Mouse (Mus musculus) naive thymus-derived CD4-positive, alpha-beta T cell, adult 2 months (primary cell): ENCODE measurements around the gene Pnp2.
"Not testable (repeated sequence)": the region's sequence is repeated elsewhere in the genome, so short reads cannot be mapped to it uniquely, and the experiment has no call there.

Experiments used
- DNase-seq: peaks from one replicate; pipeline ENCODE4 v3.0.0-alpha.2; 2011; ENCODE audit warnings: low read depth

The Pnp2 gene

DNA sequence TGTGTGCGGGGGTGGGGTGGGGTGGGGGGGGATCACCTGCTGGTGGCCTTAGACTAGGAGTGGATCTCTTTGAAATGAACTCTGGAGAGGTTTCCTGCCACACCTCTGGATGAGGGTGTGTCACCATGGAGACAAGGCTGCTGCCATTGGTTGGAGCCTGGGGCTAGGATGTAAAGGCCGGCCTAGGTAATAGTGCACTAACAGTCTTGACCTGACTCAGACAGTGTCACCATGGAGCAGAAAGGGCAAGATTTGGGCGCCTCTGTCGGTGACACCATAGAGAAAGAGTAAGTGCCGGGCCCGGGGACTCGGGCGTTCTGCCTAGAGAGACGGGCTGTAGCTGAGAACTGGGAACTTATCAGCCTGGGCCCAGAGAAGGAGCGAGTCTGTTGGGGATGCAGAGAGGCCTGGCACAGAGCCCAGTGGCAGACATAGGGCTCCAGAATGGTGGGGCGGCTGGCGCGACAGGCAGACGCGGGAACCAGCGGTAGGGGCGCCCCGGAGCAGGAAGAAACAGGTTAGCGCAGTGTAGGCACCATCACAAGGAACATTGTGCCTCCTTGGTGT is at the start of gene Pnp2:
TSS of gene Pnp2 (plus strand) at position 51 of the 567 bp plus-strand sequence.
- peak; percentile 48 for DNase-seq

DNA sequence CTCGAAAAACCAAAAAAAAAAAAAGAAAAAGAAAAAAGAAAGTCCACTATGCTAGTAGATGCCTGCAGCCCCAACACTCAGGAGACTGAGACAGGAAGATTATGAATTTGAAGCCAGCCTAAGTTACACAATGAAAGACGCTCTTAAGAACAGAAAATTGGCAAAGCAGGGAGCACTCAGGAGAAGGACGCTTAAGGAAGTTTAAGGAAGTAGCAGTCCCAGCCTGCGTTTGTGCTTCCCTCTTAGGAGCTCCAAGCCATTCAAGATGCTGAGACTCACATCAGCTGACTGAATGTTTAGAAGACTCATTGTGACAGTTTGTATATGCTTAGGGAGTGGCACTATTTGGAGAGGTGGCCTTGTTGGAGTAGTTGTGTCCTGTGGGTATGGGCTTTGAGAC is 47.7 kb upstream of the Pnp2 start:
- DNase-seq, result no peak

DNA sequence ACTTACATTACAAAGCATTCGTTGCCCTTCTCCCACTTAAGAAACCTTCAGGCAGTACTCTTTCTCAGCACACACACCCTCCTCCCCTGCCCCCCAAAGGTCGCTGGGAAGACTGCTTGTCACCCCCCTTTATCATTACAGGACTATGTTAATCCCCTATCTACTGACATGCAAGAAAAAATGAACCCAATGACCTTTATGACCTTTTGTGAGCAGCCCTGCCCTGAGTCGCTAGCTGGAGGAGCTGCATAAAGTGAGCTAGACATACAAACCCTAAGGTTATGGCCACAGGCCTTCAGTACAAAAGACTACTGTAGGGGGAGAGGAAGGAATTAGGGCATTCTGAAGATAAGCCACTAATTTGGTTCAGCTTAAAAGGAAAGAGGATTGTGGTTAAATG is 44.4 kb upstream of the Pnp2 start:
- DNase-seq, result no peak

DNA sequence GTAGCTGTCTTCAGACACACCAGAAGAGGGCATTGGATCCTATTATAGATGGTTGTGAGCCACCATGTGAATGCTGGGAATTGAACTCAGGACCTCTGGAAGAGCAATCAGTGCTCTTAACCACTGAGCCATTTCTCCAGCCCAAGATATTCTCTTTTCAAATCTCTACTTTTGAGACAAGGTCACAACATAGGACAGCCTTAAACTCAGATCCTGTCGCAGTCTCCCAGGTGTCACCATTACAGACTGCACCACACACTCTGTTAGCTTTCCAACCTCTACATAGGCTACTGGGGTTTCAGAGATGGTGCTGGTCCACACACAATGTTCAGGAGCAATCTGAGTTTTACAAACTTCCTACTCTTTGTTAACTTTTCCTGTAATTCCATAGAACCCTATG is 32.4 kb upstream of the Pnp2 start:
- not testable (repeated sequence) for DNase-seq

DNA sequence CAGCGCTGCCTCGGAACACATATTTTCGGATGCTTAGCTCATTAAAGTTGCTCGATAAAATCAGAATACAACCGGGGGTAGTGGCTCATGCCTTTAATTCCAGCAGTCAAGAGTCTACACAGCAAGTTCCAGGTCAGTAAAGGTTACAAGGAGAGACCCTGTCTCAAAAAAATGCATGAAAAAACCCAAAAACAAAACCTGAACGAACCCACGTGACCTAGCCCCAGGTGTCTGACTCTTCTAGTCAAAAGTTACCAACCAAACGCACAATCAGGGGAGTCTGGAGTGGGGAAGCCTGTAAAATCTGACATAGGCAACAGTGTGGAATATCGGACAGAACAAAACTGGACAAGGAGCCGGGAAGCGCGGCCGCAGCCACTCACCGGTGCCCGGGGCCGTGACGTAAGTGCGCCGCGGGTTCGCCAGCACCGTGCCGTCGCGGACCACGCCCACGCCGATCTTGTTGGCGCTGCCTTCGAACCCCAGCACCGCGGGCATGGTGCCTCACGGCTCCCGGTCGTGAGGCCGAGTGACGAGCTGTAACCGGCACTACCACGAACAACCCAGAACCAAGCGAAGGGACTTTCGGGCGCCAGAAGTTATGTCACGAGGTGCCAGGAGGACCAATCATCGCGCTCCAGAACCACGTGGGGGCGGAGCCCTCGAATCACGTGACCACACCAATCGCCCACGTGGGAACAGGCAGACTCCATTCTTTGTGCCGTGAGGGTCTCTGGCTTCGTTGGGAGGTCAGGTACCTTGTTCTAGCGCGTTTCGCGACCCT is 31.3 kb upstream of the Pnp2 start, which contains the start of the genes Osgep and Apex1:
TSS of gene Osgep (minus strand) at position 613 of the 784 bp plus-strand sequence.
TSS of gene Apex1 (plus strand) at position 688 of the 784 bp plus-strand sequence.
- peak; percentile 99 for DNase-seq

DNA sequence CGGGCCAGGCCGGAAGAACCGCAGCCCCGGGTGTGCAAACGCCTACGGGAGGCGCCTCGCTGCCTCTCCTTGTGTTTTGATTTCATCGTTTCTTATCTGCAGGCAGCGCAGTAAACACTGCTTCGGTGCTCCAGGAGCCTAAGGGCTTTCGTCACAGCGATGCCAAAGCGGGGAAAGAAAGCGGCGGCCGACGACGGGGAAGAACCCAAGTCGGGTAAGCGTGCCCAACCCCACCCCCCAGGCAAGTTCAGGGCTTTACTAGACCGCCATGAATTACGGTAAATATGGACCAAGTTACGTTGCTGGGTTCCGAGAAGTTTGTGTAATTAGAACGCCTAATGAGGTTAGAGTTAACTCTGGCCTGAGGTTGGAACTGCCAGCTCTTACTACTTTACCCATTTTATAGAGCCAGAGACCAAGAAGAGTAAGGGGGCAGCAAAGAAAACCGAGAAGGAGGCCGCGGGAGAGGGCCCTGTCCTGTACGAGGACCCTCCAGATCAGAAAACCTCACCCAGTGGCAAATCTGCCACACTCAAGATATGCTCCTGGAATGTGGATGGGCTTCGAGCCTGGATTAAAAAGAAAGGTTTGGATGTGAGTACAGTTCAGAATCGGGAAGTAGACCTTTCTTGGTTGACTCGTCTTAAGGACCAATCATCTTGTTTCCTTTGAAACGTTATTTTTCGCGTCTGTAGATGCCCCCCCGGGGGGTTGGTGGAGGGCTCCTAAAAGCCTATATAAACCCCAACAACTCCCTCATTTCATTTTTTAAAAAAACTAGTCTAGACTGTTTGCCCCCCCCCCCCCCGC is 30.5 kb upstream of the Pnp2 start:
- DNase-seq, result no peak

DNA sequence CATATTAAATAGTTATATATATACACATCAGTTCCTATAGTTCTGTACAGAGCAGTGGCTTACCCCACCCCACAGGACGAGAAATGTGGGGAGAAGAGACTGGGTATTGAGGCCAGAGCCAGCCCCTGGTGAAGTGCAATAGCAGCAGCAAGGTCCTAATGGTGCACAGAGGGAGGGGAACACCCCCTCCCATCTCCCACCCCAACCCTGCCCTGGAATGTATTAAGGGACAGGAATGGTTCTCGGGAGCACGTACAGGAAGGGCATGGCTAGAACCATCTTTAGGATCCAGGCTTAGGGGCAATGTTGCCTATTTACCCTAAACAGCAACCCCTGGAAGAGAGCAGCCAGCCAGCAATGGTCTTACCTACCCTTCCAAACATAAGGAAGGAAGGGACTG is 28.4 kb upstream of the Pnp2 start:
- DNase-seq, result peak; percentile 13

DNA sequence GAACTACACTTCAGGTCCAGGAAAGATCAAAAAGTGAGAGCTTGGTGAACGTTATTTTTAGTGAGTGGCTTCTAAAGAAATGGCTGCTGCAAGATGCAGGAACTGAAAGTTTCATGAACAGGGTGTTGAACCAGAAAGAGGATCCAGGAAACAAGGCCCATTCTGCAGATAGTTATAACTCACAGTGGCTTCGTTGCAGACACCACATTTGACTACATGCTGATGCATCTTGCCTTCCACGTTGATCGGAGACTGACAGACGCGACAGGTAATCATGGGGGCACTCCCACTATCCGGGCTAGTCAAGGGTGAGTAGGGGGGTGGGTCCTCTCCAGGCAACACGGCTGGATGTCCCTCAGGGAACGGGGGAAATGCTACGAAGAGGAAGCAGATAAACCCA is 25.8 kb upstream of the Pnp2 start:
- no peak for DNase-seq

DNA sequence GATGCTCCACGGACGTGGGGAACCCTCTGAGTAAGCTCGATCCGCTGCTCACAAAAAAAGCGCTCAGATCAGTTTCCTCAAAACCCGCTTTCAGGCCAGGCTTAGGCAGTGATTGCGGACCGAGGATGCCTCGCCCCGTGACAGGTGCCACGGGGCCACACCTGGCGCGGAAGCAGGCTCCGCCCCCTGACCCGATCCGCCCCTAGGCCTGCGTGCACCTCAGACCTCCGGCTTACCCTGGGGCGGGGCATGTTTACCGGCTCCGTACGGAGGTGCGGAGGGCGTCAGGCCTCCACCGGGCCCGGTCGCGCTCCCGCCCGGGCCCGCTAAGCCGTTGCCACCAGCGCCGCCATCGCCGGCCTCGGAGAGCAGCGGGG is 25.4 kb upstream of the Pnp2 start:
- peak; percentile 87 for DNase-seq

DNA sequence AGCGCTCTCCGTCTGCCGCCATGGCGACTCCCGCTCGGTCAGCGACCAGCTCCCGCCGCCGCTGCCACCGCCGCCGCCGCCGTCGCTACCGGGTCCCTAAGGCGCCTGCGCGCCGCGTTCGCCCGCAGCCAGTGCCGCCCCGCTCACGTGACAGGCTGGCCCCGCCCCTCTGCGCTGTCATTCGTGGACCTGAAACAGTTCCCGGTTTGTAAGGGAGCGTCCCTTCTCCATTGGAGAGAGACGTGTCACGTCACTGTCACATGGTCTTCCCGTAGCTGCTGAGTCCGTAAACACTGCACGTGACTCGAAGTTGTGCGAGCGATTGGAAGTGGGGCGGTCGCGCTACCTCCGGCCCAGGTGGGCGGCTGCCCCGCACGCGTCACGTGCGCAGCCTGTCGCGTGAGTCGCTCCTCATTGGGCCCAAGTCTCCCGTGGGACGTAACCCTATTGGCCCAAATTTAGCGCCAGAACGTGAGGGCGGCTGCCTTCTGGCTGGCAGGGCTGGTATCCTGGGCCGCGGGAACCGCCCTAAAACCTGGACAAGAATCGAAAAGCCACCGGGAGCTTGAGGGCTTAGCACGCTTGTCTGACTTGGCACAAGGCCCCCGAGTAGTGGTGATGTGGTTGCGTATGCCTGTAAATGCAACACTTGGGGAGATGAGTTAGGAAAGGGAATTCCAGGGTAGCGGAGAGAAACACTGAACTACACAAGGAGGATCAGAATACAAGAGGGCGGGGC is 24.9 kb upstream of the Pnp2 start, which contains the start of the genes Pip4p1 and Pnp:
TSS of gene Pip4p1 (minus strand) at position 103 of the 739 bp plus-strand sequence.
TSS of gene Pnp (plus strand) at position 329 of the 739 bp plus-strand sequence.
- peak; percentile 99 for DNase-seq

DNA sequence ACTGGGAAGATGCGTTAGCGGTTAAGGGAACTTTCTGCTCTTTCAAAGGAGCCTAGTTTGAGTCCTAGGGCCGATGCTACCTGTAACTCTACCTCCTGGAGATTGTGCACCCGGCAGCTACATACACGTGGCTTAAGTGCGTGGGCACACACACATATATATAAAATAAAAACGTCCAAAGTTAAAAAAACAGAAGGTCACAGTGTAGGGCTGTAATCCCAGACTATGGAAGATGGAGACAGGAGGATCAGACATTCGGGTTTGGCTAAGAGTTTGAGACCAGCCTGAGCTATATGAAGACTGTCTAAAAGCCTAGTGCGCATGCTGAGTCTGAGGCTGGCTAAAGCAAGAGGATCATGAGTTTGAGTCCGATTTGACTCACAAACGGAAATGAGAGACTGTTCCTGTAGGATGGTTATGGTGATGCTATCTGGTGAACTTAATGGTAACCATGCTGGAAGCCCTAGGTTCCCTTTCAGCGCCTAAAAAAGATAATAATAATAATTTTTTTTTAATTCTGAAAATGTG is 24.2 kb upstream of the Pnp2 start:
- DNase-seq, result no peak

DNA sequence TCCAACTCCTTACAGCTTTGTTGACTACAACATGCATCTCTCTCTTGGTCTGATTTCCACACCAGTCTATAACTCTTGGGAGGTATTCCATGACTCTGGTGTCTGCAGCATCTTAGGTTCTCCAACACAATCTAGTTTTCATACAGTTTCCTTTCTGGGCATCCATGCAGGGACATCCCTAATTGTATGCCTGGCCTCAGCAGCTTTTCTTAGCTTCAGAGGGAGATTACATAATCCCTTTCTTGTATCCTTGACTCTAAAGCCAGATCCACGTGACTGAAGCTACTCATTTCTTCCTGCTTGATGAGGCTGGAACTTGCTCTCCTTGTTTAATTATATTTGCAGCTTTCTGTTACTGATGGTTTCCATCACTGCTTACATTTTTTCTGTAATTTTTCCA is 19.1 kb upstream of the Pnp2 start:
- no peak for DNase-seq

DNA sequence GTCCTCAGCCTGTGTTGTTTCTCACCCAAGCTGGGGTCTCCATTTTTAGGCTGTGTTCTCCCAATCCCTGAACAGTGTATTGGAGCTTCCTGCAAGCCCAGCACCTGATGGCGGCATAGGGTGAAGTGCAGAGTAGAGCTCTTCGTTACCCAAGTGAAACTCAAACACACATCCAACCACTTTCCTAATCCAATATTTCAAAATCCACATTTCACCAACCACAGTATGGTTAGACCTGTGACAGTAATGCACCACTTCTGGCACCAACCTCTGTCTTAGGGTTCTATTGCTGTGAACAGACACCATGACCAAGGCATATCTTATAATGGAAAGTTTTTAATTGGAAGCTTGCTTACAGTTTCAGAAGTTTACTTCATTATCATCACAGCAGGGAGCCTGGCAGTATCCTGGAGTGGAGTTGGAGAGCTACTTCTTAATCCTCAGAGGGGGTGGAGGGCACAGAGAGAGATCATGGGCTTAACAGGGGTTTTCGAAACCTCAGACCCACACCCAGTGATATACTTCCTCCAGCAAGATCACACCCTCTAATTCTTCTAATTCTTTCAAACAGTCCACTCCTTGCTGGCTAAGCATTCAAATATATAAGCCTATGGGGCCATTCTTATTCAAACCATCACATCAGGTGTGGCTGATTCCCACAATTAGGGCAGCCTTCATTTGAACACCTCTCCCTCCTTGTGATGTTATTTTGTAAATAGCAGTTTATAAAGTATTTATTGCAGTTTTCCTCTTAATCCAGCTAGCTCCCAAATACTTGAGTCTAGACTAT is 17.5 kb upstream of the Pnp2 start:
- no peak for DNase-seq

DNA sequence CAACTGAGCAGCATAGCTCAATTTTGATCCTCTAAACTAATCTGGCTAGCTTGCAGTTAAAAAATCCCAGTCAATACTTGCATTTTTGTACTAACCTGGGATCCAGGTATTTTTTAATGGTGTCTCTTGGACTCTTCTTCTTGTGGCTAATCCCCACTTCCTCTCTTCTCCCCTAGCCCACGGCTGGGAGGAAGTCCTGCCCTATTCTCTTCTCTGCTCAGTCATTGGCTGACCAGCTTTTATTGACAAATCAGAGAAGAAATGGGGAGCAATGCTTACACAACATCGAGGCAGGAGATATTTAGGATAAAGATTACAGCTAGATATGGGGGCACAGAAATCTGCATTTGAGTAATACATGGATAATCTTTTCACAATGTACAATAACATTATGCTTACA is 16.9 kb upstream of the Pnp2 start:
- DNase-seq, result no peak

DNA sequence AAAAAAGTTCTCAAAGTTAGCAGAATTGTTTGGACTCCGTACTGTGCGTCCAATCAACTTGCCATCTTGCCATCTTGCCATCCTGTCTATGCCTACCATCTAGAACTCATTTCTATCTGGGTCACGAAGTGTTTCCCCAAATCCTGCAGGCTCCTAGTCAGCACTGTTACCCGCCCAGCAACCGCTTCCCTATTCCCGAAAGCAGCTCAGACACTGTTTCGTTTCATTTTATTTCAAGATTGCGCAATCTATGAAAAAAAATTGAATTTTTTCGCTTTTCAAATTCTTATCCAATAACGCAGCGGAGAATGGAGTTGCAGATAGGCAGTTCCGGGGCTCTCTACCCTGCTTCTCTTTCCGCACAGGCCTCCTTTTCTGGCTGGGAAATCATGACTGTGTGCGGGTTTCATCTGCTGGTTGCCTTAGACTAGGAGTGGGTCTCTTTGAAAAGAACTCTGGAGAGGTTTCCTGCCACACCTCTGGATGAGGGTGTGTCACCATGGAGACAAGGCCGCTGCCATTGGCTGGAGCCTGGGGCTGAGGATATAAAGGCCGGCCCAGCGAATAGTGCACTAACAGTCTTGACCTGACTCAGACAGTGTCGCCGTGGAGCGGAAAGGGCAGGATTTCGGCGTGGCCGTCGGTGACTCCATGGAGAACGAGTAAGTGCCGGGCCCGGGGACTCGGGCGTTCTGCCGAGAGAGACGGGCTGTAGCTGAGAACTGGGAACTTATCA is 11.7 kb upstream of the Pnp2 start, which contains the start of gene Gm49342:
TSS of gene Gm49342 (plus strand) at position 586 of the 736 bp plus-strand sequence.
- DNase-seq, result peak; percentile 89

DNA sequence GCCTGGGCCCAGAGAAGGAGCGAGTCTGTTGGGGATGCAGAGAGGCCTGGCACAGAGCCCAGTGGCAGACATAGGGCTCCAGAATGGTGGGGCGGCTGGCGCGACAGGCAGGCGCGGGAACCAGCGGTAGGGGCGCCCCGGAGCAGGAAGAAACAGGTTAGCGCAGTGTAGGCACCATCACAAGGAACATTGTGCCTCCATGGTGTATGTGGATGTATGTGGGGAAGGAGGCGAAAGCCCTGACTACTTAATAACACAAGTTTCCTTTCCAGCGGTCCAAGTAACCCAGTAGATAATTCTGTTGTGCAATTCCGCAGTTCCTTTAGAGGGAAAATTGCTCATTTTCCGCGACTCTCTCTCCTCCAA is 11.1 kb upstream of the Pnp2 start:
- DNase-seq, result not testable (repeated sequence)

DNA sequence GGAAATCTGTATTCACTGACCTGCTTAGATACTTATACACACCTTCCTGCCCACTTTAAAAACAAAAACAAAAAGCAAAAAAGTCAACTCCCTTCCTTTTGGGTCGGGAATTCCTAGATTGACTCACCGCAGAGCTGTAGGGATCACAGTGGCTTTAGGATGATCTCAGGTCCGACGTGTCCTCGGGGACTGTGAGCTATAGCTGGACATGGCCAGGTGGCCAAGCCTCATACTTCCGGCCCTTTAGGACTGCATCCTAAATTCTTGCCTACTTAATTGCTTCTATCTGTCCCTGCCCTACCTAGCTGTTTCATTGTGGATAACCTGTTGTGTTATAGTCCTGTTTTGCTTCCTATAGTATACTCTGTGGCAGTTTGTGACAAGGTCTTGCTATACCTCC is 10.7 kb upstream of the Pnp2 start:
- not testable (repeated sequence) for DNase-seq

DNA sequence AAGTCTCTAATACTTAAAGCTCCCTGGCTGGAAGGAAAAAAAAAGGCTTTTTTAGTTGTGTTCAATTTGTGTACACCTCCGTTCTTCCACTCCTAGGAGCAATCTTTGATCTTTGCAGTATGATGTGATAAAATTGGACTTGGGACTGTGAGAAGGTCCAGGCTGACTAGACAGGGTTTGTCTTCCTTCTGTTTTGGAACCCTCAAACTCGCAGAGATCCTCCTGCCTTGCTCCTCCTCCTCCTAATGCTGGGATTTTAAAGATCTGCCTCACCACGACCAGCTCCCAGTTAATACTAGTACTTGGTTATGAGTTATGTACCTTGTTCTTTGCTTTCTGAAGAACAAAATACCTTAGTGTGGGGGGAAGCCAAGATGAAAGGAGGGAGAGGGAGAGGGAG is 10.3 kb upstream of the Pnp2 start:
- not testable (repeated sequence) for DNase-seq

DNA sequence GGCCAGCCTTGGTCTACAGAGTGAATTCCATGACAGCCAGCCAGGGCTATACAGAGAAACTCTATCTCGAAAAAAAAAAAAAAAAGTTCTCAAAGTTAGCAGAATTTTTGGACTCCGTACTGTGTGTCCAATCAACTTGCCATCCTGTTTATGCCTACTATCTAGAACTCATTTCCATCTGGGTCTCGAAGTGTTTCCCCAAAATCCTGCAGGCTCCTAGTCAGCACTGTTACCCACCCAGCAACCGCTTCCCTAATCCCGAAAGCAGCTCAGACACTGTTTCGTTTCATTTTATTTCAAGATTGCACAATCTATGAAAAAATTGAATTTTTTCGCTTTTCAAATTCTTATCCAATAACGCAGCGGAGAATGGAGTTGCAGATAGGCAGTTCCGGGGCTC is 305 bp upstream of the Pnp2 start:
- DNase-seq, result no peak

DNA sequence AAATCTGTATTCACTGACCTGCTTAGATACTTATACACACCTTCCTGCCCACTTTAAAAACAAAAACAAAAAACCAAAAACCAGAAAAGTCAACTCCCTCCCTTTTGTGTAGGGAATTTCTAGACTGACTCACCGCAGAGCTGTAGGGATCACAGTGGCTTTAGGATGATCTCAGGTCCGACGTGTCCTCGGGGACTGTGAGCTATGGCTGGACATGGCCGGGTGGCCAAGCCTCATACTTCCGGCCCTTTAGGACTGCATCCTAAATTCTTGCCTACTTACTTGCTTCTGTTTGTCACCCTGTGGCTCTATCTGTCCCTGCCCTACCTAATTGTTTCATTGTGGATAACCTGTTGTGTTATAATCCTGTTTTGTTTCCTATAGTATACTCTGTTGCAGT is 932 bp downstream of the Pnp2 start:
- not testable (repeated sequence) for DNase-seq
